In the genomic region with DNA sequence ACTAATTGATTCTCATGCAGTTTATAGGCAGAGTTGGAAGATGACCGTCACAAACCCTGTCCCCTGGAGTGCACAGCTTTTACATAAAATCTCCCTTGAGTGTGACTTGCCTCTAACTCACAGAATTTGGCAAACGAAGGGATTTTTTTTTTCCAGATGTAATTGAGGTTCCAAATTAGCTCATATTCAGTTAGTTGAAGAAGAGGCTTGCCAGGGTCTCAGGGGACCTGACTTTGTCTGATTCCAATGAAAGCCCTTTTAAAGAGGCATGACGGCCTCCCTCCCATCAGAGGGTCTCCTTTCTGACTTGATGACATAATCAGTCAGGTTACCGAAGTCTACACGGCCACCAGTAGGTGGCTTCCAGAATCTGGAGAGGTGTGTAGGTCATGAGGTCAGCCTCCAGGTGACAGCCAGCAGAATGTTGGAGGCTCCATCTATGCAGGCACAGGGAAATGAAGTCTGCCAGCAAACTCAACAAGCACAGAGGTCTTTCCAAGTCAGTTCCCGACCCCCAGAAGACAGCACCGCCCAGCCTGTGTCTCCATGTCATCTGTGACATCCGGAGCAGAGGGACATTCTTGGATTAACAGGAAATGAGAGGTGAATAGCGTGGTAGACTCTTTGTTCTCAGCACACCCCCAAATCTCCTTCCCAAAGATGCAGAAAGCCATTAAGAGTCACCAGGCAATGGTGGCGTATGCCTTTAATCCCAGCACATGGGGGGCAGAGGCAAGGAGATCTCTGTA, we compare ENCODE assay signal across 27 mouse cellular contexts.
DNase-seq lines count a peak whose midpoint lies in the region; ATAC-seq and TF ChIP-seq lines count a peak whose summit lies in the region.
"Had no signal": no experiment of that assay in that cellular context is flagged by ENCODE, and none has a peak within 500 bp of the region (broad histone marks: within the 10 kb centered on the region; RNA-seq: fewer than 3 reads in every experiment).

No protein-coding gene starts in this region.

- no peak overlapping the region for H3K9ac ChIP-seq in midbrain, embryonic 11.5 days (ENCODE audit: low read length)
- H3K9ac ChIP-seq in midbrain, postnatal 0 days (replicated peaks; ENCODE audit: low read length, poor library complexity, severe bottlenecking): no peak overlapping the region
- H3K9ac ChIP-seq: heart, embryonic 15.5 days; hindbrain, embryonic 15.5 days; limb, embryonic 15.5 days; liver, embryonic 13.5 days; midbrain, embryonic 13.5 days had no signal

- no peak overlapping the region for H3K27ac ChIP-seq in gastrocnemius, adult 2 months
- no peak overlapping the region for H3K27ac ChIP-seq in midbrain, embryonic 11.5 days (ENCODE audit: low read depth, low read length)
- no peak overlapping the region for H3K27ac ChIP-seq in midbrain, postnatal 0 days (ENCODE audit: low read depth, low read length)
- H3K27ac ChIP-seq: heart, embryonic 15.5 days; hindbrain, embryonic 15.5 days; limb, embryonic 10.5 days; limb, embryonic 15.5 days; liver, embryonic 13.5 days; midbrain, embryonic 13.5 days had no signal

- H3K36me3 ChIP-seq in midbrain, embryonic 11.5 days (ENCODE audit: control insufficient read depth, insufficient read depth, low read length): no peaks in the 10 kb centered on the region
- H3K36me3 ChIP-seq in midbrain, postnatal 0 days (ENCODE audit: insufficient read depth, low read length): no peaks in the 10 kb centered on the region
- H3K36me3 ChIP-seq: heart, embryonic 15.5 days; hindbrain, embryonic 15.5 days; limb, embryonic 10.5 days; limb, embryonic 15.5 days; liver, embryonic 13.5 days; midbrain, embryonic 13.5 days had no signal

- no peak for TF ChIP-seq CTCF in gastrocnemius, adult 2 months (IDR thresholded peaks at IDR 0.05)
- TF ChIP-seq CTCF in midbrain, postnatal 0 days (IDR thresholded peaks at IDR 0.05): no peak

- DNase-seq in gastrocnemius, adult 2 months: peak; percentile 21
- no peak for DNase-seq in gastrocnemius, postnatal 25 days
- DNase-seq in heart, postnatal 10 days: peak; percentile 27 to 30
- DNase-seq in heart, postnatal 25 days (ENCODE audit: low spot score): no peak
- DNase-seq in midbrain, embryonic 11.5 days (ENCODE audit: low spot score, missing footprints): peak; percentile 65
- no peak for DNase-seq in midbrain, postnatal 0 days (ENCODE audit: low spot score)
- DNase-seq in adrenal gland, adult 18-20 months (ENCODE audit: low spot score in 2 of 2): no peak
- DNase-seq: adrenal gland, adult 8-10 months; cerebellum, adult 8-10 months; cerebellum, postnatal 25 days; kidney, adult 8-10 months; kidney, postnatal 10 days; layer of hippocampus, adult 9-11 months; liver, embryonic 13.5 days; lung, adult 18-20 months; right cerebral cortex, postnatal 14 days; spleen, adult 18-20 months; thymus, postnatal 36 days had no signal

- no peak for ATAC-seq in midbrain, embryonic 11.5 days (ENCODE audit: low FRiP score)
- no peak for ATAC-seq in midbrain, postnatal 0 days (ENCODE audit: low FRiP score)
- ATAC-seq in megakaryocyte progenitor cell, adult 5-6 weeks (replicated peaks; ENCODE audit: poor library complexity): peak; percentile 37; the same call in 1 of the 2 replicates
- ATAC-seq: activated CD4-positive, CD25-positive, alpha-beta regulatory T cell, adult 4 months; forebrain, embryonic 16.5 days; midbrain, embryonic 13.5 days had no signal

- no peak overlapping the region for H3K4me2 ChIP-seq in midbrain, embryonic 11.5 days
- H3K4me2 ChIP-seq in midbrain, postnatal 0 days (ENCODE audit: low read depth, low read length, poor library complexity, severe bottlenecking): no peak overlapping the region
- H3K4me2 ChIP-seq: heart, embryonic 15.5 days; hindbrain, embryonic 15.5 days; limb, embryonic 15.5 days; liver, embryonic 13.5 days; midbrain, embryonic 13.5 days had no signal

- H3K4me1 ChIP-seq in midbrain, embryonic 11.5 days (ENCODE audit: control insufficient read depth, insufficient read depth, low read length): no peaks in the 10 kb centered on the region
- H3K4me1 ChIP-seq in midbrain, postnatal 0 days (ENCODE audit: insufficient read depth, low read length): no peaks in the 10 kb centered on the region
- H3K4me1 ChIP-seq: heart, embryonic 15.5 days; hindbrain, embryonic 15.5 days; limb, embryonic 10.5 days; limb, embryonic 15.5 days; liver, embryonic 13.5 days; megakaryocyte, embryonic 14.5 days; midbrain, embryonic 13.5 days had no signal

- H3K27me3 ChIP-seq in midbrain, embryonic 11.5 days (ENCODE audit: control insufficient read depth, insufficient read depth, low read length): no peaks in the 10 kb centered on the region
- H3K27me3 ChIP-seq in midbrain, postnatal 0 days (ENCODE audit: insufficient read depth, low read length): no peaks in the 10 kb centered on the region
- H3K27me3 ChIP-seq: heart, embryonic 15.5 days; hindbrain, embryonic 15.5 days; limb, embryonic 15.5 days; liver, embryonic 13.5 days; megakaryocyte, embryonic 14.5 days; midbrain, embryonic 13.5 days had no signal

- WGBS in midbrain, embryonic 11.5 days: 72% methylated on average over 10 of the region's 10 CpGs
- WGBS in midbrain, postnatal 0 days: 58% methylated on average over 10 of the region's 10 CpGs

- no peak overlapping the region for H3K4me3 ChIP-seq in gastrocnemius, adult 2 months
- H3K4me3 ChIP-seq in midbrain, embryonic 11.5 days (ENCODE audit: low read depth, low read length): no peak overlapping the region
- no peak overlapping the region for H3K4me3 ChIP-seq in midbrain, postnatal 0 days (ENCODE audit: low read depth, low read length)
- H3K4me3 ChIP-seq: heart, embryonic 15.5 days; hindbrain, embryonic 15.5 days; limb, embryonic 10.5 days; limb, embryonic 15.5 days; liver, embryonic 13.5 days; megakaryocyte, embryonic 14.5 days; midbrain, embryonic 13.5 days had no signal

- H3K9me3 ChIP-seq in midbrain, embryonic 11.5 days (ENCODE audit: control insufficient read depth, low read length): no peaks in the 10 kb centered on the region
- H3K9me3 ChIP-seq in midbrain, postnatal 0 days (ENCODE audit: low read length): no peaks in the 10 kb centered on the region
- H3K9me3 ChIP-seq: heart, embryonic 15.5 days; hindbrain, embryonic 15.5 days; limb, embryonic 10.5 days; limb, embryonic 15.5 days; liver, embryonic 13.5 days; megakaryocyte, embryonic 14.5 days; midbrain, embryonic 13.5 days had no signal

- intact Hi-C loops in gastrocnemius, adult 2 months (cut with DNase I): no loop called here
- intact Hi-C loops in heart, postnatal 10 days (cut with DNase I): no loop called here
- intact Hi-C loops in heart, postnatal 25 days (cut with DNase I): no loop called here

Comparison
In these comparisons a context has a peak if more than half of its experiments do, and no peak if none do; other contexts are left out.
1. DNase-seq: peak in gastrocnemius, adult 2 months (single experiment), heart, postnatal 10 days (2 of 2) and midbrain, embryonic 11.5 days (single experiment); none in gastrocnemius, postnatal 25 days (single experiment), heart, postnatal 25 days (single experiment), midbrain, postnatal 0 days (single experiment) and adrenal gland, adult 18-20 months (0 of 2).